Mouse (Mus musculus) lung, adult 2 months (tissue): ENCODE measurements at regions not wholly inside any gene's neighbourhood (a gene's known extent, or its start where the extent isn't known, plus 50 kb on each side); places are given as distances from the start of the nearest gene placed in this dataset.
"Not testable (repeated sequence)": the region's sequence is repeated elsewhere in the genome, so short reads cannot be mapped to it uniquely, and the experiment has no call there.

Experiments
- DNase-seq: peaks from one replicate; pipeline ENCODE4 v3.0.0; 2022
- H3K4me1 ChIP-seq: fragments of 200-500 bp; 2 replicates; pipeline ENCODE4 v1.6.1; 2011; ENCODE audit warnings: low read length; ENCODE audit not compliant: control insufficient read depth, insufficient read depth
- H3K4me3 ChIP-seq: fragments of 200-500 bp; replicated peaks from 2 replicates; pipeline ENCODE3; 2011; ENCODE audit warnings: low read depth, mild to moderate bottlenecking, control low read depth, low read length; ENCODE audit errors: extremely low read depth
- CTCF ChIP-seq: fragments of 200-500 bp; IDR thresholded peaks from 2 replicates; pipeline ENCODE4 v1.5.1; 2011; ENCODE audit warnings: mild to moderate bottlenecking, low read length, control low read depth; ENCODE audit not compliant: insufficient read depth
- POLR2A ChIP-seq: fragments of 200-500 bp; IDR thresholded peaks from 2 replicates; pipeline ENCODE4 v1.6.1; 2011; ENCODE audit warnings: low read depth, mild to moderate bottlenecking, control low read depth, low read length, borderline replicate concordance; ENCODE audit errors: extremely low read depth
- WGBS: fragments of 180-500 bp; shearing (Covaris S2); methylation state at CpG from one replicate; pipeline ENCODE4 v1.1.7; 2018; 5-methylcytosine and 5-hydroxymethylcytosine counted together

DNA sequence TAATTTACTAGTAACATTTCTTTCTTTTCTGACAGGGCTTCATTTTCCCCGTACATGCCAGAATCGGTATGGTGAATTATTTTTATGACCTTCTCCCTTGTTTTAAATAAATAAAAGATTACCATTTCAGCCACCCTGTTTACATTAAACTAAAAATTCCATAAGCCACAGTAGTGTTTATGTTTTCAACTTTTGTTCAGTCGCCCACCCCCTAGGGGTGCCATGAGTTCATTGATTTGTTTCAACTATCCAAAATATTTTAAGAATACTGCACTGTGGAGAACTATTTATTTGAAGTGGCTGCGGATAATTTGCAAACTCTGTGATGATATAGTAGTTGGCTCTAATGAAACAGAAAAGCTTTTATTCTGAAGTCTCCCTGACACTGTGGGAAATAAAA lies 132.9 kb downstream of the Tfec start:
- no peak for DNase-seq
- no peak overlapping the region for H3K4me3 ChIP-seq
- TF ChIP-seq POLR2A = no peak
- TF ChIP-seq CTCF = no peak
- H3K4me1 ChIP-seq = no peaks in the 10 kb centered on the region
- 36% methylated on average over 4 of the region's 4 CpGs for WGBS

GRCm38 (mm10) chr6:16764707-16765106 lies 133.5 kb downstream of the Tfec start:
- no peak for DNase-seq
- no peak for TF ChIP-seq POLR2A
- no peak for TF ChIP-seq CTCF
- no peaks in the 10 kb centered on the region for H3K4me1 ChIP-seq
- H3K4me3 ChIP-seq = no peak overlapping the region
- WGBS = 30% methylated on average over 5 of the region's 5 CpGs

GRCm38 (mm10) chr6:16755044-16755443 lies 143.2 kb downstream of the Tfec start:
- not testable (repeated sequence) for H3K4me1 ChIP-seq, H3K4me3 ChIP-seq, DNase-seq
- 95% methylated on average over 1 of the region's 1 CpGs for WGBS

DNA sequence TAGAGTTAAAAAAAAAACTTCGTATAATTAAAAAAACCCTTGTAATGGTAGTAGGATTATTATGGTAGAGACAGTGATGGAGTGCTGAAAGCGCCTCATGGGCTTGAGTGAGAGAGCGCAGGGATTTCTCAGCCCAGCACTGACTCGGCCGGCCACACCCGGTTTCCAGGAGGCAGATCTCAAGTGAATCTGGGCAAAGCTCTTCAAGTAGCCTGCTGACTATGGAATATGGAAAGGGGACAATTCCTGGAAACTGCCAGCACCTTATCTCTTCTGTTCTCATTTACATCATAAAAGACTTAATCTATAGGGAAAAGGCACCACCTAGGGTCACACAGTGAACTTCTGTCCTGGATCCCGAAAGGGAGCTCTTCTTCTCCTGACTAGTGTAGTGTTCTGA lies 165.1 kb downstream of the Tfec start:
- no peaks in the 10 kb centered on the region for H3K4me1 ChIP-seq
- WGBS = 74% methylated on average over 7 of the region's 7 CpGs
- TF ChIP-seq CTCF (no peak), POLR2A (no peak)
- DNase-seq = no peak
- no peak overlapping the region for H3K4me3 ChIP-seq

- no peak overlapping the region for H3K4me3 ChIP-seq
- 64% methylated on average over 3 of the region's 3 CpGs for WGBS
- no peaks in the 10 kb centered on the region for H3K4me1 ChIP-seq
- DNase-seq = no peak
- no peak for TF ChIP-seq CTCF
- TF ChIP-seq POLR2A = no peak
Observed at GRCm38 (mm10) chr6:16732095-16732494, 166.1 kb downstream of the Tfec start.

DNA sequence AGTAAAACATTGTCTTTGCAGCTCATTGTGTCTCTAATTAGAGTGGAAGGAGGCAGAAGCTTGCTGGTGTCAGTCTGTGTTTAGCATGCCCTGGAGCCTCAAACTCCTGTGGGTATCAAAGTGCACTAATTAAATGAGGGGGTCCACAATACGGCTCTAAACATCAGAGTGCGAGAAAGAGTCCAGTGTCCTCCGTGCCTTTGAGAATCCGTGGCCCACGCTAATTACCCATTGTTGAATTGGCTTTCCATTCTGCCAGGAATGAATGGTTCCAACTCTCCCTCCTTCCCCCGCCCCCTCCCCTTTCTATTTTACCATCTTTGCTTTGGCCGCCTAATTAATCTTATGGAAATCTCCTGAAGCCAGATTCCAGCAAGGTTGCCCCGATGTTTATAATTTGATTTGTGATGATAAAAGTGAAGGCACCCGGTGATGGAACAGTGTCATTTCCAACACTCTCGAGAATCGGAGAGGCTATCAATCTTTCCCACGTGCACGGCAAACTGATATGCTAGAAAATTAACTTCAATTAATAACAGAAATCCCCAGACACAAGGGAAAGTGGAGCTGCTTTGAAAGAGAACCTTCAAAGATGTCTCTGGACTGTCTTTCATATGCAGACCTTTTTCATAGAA lies 170.9 kb downstream of the Tfec start:
- H3K4me1 ChIP-seq = no peaks in the 10 kb centered on the region
- TF ChIP-seq CTCF (no peak), POLR2A (no peak)
- no peak overlapping the region for H3K4me3 ChIP-seq
- 32% methylated on average over 13 of the region's 13 CpGs for WGBS
- no peak for DNase-seq

GRCm38 (mm10) chr6:16725256-16725655 lies 173.0 kb downstream of the Tfec start:
- WGBS = 79% methylated on average over 2 of the region's 2 CpGs
- Histone ChIP-seq H3K4me1 (no peaks in the 10 kb centered on the region), H3K4me3 (no peak overlapping the region)
- no peak for DNase-seq
- TF ChIP-seq CTCF = no peak
- no peak for TF ChIP-seq POLR2A

- H3K4me3 ChIP-seq = no peak overlapping the region
- no peak for DNase-seq
- TF ChIP-seq CTCF = no peak
- H3K4me1 ChIP-seq = no peaks in the 10 kb centered on the region
- WGBS = 88% methylated on average over 4 of the region's 4 CpGs
Observed at GRCm38 (mm10) chr6:16704496-16704895, 193.7 kb downstream of the Tfec start.

GRCm38 (mm10) chr6:16703412-16703746 lies 194.9 kb downstream of the Tfec start:
- DNase-seq = no peak
- no peak overlapping the region for H3K4me3 ChIP-seq
- H3K4me1 ChIP-seq = no peaks in the 10 kb centered on the region
- 79% methylated on average over 3 of the region's 3 CpGs for WGBS
- TF ChIP-seq CTCF (no peak), POLR2A (no peak)

DNA sequence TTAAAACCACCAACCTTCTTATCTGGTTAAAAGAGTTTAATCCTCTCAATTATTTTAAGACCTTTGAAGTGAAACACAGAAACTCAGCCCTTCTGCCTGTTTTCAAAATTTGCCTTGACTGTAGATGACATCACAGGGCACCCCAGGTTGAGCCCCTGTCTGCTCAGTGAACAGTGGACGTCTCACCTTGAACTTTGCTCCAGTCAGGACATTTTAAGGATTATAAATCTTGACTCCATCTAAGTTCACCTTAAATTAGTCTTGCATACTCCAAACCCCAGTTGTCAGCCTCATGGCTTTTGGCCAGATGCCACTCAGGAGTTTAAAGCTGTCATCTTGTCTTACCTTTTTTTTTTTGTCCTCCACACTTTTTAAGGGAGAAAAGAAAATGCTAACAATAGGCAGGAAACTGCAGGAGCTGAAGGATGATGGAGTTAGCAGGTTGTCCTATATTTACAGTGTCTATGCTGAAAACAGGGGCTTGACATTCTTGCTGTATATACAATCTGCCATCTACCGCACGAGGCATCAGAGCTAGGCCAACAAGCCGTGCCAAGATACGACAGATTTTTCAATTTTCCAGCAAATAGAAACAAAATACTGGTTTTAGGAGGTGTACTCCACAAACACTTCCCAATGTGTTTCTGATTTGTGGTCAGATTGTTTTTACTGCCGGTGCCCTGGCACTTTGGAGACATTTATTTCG lies 195.4 kb downstream of the Tfec start:
- TF ChIP-seq CTCF (no peak), POLR2A (no peak)
- DNase-seq = no peak
- Histone ChIP-seq H3K4me3 (no peak overlapping the region), H3K4me1 (no peaks in the 10 kb centered on the region)
- 59% methylated on average over 7 of the region's 7 CpGs for WGBS

DNA sequence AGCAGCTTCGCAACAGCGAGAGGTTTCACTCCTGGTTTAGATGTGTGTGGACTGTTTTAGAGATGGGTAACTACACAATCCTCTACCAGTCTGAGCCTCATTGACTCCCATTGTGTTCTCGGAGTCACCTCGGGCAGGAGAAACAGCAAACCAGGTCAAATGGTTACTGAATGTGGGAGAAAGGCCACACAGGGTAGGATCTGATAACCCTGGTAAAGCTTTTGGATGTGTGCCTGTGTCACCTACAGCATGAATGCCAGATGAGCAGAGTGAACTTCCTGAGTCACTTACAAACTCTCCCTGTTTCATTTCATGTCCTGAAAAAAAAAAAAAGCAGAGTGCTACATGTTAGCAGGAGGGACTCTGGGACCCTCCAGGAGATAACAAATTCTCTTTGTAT lies 201.0 kb downstream of the Tfec start:
- Histone ChIP-seq H3K4me3 (no peak overlapping the region), H3K4me1 (no peaks in the 10 kb centered on the region)
- DNase-seq = no peak
- 79% methylated on average over 4 of the region's 4 CpGs for WGBS
- TF ChIP-seq POLR2A (no peak), CTCF (no peak)
